Mouse (Mus musculus) liver, embryonic 11.5 days (tissue): ENCODE results near the gene Hsdl2. TPM values are rescaled to one million over a fixed set of nuclear protein-coding genes. Genes with fewer than 3 reads are reported as not detected.

Source experiments
- ATAC-seq: fragments of 200-750 bp; cut with Nextera tagmentation; replicated peaks from 2 replicates; pipeline ENCODE4 v1.8.0; 2017; ENCODE audit warnings: moderate number of reproducible peaks, mild to moderate bottlenecking, moderate TSS enrichment, moderate library complexity; ENCODE audit not compliant: low FRiP score
- DNase-seq: peaks from one replicate; pipeline ENCODE4 v3.0.0-alpha.2; 2017; ENCODE audit warnings: low spot score
- H3K27ac ChIP-seq: fragments of 300-500 bp; sonication (generic); 2 replicates; pipeline ENCODE4 v1.5.1; 2014; ENCODE audit warnings: mild to moderate bottlenecking, low read depth, low read length, control low read depth
- H3K27me3 ChIP-seq: fragments of 300-500 bp; sonication (generic); replicated peaks from 2 replicates; pipeline ENCODE4 v1.6.1; 2014; ENCODE audit warnings: low read length, mixed read lengths; ENCODE audit not compliant: control insufficient read depth, insufficient read depth
- H3K36me3 ChIP-seq: fragments of 300-500 bp; sonication (generic); 2 replicates; pipeline ENCODE4 v1.6.1; 2014; ENCODE audit warnings: mild to moderate bottlenecking, low read length, moderate library complexity, mixed read lengths; ENCODE audit not compliant: control insufficient read depth, insufficient read depth
- H3K4me1 ChIP-seq: fragments of 300-500 bp; sonication (generic); replicated peaks from 2 replicates; pipeline ENCODE4 v1.6.1; 2014; ENCODE audit warnings: low read length, mixed read lengths; ENCODE audit not compliant: control insufficient read depth, insufficient read depth
- H3K4me2 ChIP-seq: fragments of 300-500 bp; sonication (generic); 2 replicates; pipeline ENCODE4 v1.6.1; 2014; ENCODE audit warnings: mild to moderate bottlenecking, control low read depth, moderate library complexity
- H3K4me3 ChIP-seq: fragments of 300-500 bp; sonication (generic); 2 replicates; pipeline ENCODE4 v1.5.1; 2014; ENCODE audit warnings: low read depth, low read length, control low read depth
- H3K9ac ChIP-seq: fragments of 300-500 bp; sonication (generic); 2 replicates; pipeline ENCODE4 v1.6.1; 2014; ENCODE audit warnings: low read depth, low read length, control low read depth
- H3K9me3 ChIP-seq: fragments of 300-500 bp; sonication (generic); 2 replicates; pipeline ENCODE4 v1.6.1; 2016; ENCODE audit warnings: low read length, inconsistent platforms, mixed read lengths; ENCODE audit not compliant: control insufficient read depth
- WGBS: fragments of 180-500 bp; shearing (Covaris S2); extraction: QIAGEN DNeasy Blood & Tissue Kit; methylation state at CpG from one replicate; pipeline ENCODE4 v1.1.7; 2014; 5-methylcytosine and 5-hydroxymethylcytosine counted together
- polyA plus RNA-seq: library from polyadenylated mRNA; unstranded; fragments of >200 nt; fragmentation: Nextera tagmentation; extraction: Ambion mirVana; gene quantifications from 2 replicates; pipeline ENCODE4 v1.2.1, GENCODE M21; 2014

Gene Hsdl2
- polyA plus RNA-seq, 1 experiment from 2014 or later = 22.4 TPM

DNA sequence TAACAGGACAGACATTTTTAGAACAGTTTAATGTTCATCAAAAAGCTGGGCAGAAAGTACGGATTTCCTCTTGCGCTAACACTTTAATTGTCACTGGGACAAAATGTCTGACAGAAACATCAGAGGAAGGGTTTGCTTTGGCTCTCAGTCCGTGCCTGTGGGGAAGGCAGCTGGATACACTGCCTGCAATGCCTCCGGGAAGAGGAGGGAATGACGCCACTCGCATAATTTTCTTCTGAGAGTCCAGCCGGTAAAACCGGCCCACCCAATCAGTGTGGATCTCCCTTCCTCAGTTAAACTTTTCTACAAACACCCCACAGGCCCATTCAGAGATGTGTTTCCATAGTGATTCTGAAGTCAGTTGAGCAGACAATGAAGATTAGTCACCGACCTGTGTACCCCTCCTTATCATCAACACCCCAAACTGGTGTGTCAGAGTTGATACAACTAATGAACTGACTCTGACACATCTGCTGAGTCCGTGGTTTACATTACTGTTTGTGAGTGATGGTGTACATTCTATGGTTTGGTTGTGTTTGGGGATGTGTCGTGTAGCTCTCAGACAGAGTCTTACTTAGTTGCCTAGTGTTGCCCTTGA, 8.7 kb upstream of the Hsdl2 start:
- no peak overlapping the region for H3K4me3 ChIP-seq
- H3K9me3 ChIP-seq = no peaks in the 10 kb centered on the region
- ATAC-seq (peak; percentile 79), DNase-seq (no peak)
- H3K27ac ChIP-seq = peak overlapping the region; percentile 57; the same call in 1 of the 2 replicates
- no peaks in the 10 kb centered on the region for H3K36me3 ChIP-seq
- peak overlapping the region; percentile 21; the same call in 1 of the 2 replicates for H3K4me2 ChIP-seq
- no peaks in the 10 kb centered on the region for H3K27me3 ChIP-seq
- no peak overlapping the region for H3K9ac ChIP-seq
- 66% methylated on average over 11 of the region's 11 CpGs for WGBS
- peaks cover 10% of the 10 kb centered on the region for H3K4me1 ChIP-seq

DNA sequence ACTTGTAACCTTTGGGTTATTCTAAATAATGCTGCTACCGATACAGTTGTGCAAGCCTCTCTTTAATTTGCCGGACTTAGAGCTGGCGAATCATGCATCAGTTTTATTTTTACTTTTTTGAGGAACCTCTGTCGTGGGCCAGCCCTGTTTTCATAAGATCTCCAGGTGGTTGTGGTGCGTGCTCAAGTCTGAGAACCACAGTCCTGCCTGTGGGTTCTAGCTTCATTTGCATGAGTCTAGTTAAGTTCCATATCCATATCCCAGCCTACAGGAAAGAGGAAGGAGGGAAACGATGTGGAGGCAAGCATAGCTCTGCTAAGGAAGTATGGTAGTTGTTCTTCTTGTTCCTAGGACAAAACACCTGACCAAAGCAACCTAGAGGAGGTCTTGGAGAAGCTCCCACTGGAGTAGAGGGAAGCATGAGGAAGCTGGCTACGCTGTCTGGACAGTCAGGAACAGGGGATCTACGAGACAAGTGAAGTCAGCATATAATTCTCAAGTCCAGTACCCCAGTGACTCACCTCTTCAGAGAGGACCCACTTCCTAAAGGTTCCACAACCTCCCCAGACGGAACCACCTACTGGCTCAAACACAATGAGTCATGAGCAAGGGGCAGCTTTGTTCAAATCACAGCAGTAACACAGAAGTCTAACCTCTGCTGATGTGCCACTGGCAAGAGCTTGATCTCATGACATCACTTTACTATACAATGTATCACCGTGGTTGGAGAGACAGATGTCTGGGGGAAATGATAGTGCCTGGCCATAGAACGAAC, 6.0 kb upstream of the Hsdl2 start:
- no peak overlapping the region for H3K27ac ChIP-seq
- no peak overlapping the region for H3K9ac ChIP-seq
- H3K4me2 ChIP-seq = no peak overlapping the region
- 69% methylated on average over 11 of the region's 11 CpGs for WGBS
- H3K27me3 ChIP-seq = no peaks in the 10 kb centered on the region
- no peaks in the 10 kb centered on the region for H3K9me3 ChIP-seq
- H3K4me3 ChIP-seq = no peak overlapping the region
- H3K36me3 ChIP-seq = no peaks in the 10 kb centered on the region
- no peak for ATAC-seq
- DNase-seq = no peak
- peaks cover 10% of the 10 kb centered on the region for H3K4me1 ChIP-seq

DNA sequence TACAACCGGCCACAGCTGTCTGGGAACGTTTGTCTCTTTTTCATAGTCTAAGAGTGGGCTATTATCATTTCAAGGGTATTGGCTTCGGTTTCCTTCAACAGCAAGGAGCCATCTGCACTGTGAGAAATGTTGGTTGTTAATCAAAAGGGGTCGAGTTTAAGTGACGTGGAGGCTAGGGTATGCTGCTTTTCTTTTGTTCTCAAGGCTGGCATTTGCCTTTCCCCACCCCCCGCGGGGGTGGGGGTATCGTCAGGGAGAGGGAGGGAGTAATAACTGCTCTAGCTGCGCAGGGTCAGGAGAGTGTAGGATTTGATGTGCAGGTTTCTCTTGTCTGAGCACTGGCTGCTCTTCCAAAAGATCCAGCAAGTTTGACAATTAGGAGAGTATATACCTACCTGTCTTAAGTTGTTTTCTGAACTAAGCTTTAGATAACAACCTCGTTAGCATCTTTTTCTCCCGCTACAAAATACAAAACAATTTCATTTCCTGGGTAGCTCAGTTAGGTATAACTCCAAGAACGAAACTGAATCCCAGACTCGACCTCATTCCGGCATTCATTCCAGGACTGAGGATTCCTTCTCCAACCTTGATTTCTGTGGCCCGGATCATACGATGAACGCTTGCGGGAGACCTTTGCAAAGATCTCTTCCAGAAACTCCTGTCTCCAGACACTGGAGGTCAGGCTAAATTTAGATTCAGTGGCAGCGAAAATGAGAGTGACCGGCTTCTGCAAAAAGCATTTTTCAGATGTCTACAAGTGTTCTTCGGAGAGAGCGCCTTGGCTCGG, 675 bp upstream of the Hsdl2 start:
- WGBS = under 1% methylated on average over 23 of the region's 23 CpGs
- no peaks in the 10 kb centered on the region for H3K27me3 ChIP-seq
- DNase-seq = peak; percentile 43
- peak overlapping the region; percentile 35; the same call in 1 of the 2 replicates for H3K27ac ChIP-seq
- H3K4me2 ChIP-seq = peak overlapping the region; percentile 93
- H3K4me3 ChIP-seq = peak overlapping the region; percentile 65
- H3K36me3 ChIP-seq = no peaks in the 10 kb centered on the region
- no peaks in the 10 kb centered on the region for H3K9me3 ChIP-seq
- H3K9ac ChIP-seq = peak overlapping the region; percentile 62
- ATAC-seq = no peak; the same call in 1 of the 2 replicates
- H3K4me1 ChIP-seq = peaks cover 9% of the 10 kb centered on the region

DNA sequence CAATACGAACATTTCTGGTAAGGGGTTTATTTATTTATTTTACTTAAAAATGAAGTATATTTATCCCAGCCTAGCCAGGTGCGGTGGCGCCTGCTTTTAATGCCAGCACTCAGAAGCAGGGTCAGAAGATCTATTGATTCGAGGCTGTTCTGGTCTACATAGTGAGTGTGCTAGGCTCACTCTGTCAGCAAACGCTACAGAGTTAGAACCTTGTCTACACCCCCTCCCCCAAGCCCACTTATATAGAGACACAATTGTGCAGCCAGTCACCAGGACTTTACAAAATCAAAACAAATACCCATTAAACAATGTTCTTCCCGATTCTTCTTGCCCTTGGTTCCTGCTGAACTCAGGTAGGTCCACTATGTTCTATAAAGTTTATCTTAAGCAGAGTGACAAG, 823 bp downstream of the Hsdl2 start:
- H3K9ac ChIP-seq = peak overlapping the region; percentile 76
- peak overlapping the region; percentile 65 for H3K4me3 ChIP-seq
- H3K27me3 ChIP-seq = no peaks in the 10 kb centered on the region
- DNase-seq = no peak
- peaks cover 9% of the 10 kb centered on the region for H3K4me1 ChIP-seq
- no peak overlapping the region for H3K27ac ChIP-seq
- peak overlapping the region; percentile 93 for H3K4me2 ChIP-seq
- no peaks in the 10 kb centered on the region for H3K36me3 ChIP-seq
- no peaks in the 10 kb centered on the region for H3K9me3 ChIP-seq
- 31% methylated on average over 6 of the region's 6 CpGs for WGBS
- ATAC-seq = no peak

DNA sequence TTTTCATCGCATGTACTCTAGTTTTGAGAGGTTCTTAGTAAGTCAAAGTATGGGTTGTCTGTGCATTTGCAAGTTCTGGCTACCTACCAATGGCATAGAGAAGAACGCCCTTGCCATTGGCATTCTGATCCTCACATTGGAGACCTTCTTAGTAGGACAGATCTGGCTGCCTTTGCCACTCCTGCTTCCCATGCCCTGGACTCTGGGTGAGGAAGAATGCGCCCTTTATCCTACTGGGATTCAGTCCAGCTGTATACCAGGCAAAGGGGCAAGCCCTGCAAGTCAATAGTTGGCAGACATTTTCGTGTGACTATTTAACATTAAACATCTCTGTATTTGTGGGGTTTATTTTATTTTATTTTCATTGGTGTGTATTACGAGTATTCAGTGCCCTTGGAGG, 3.7 kb downstream of the Hsdl2 start:
- no peak overlapping the region for H3K4me2 ChIP-seq
- 81% methylated on average over 5 of the region's 5 CpGs for WGBS
- no peaks in the 10 kb centered on the region for H3K9me3 ChIP-seq
- no peak overlapping the region for H3K4me3 ChIP-seq
- no peak overlapping the region for H3K27ac ChIP-seq
- peaks cover 8% of the 10 kb centered on the region for H3K4me1 ChIP-seq
- no peak overlapping the region for H3K9ac ChIP-seq
- H3K36me3 ChIP-seq = no peaks in the 10 kb centered on the region
- no peak for ATAC-seq
- no peak for DNase-seq
- H3K27me3 ChIP-seq = no peaks in the 10 kb centered on the region

DNA sequence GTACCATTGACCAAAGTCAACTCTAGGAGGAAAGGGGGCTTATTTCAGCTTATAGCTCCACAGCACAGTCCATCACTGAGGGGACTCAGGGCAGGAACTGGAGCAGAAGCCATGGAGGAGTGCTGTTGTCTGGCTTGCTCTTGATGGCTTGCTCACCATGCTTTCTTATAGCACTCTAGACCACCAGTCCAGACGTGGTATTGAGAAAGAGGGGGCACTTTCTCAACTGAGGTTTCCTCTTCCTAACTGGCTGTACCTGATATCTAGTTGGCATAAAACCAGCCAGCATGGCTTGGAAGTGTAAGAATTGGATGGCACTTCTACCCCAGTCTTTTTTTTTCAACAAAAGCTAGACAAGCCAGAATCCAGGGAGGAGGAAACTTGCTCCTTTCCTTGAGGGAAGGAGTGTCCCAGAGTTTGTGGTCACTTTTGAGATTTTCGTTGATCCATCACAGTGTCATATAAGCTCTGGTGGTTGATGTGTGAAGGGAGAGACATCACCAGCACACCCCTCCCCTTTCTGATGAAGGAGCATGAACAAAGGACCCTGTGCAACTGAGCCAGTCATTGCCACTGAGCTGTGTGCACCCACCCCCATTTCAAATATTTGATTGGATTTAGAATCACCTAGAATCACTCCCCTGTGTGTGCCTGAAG, 6.0 kb downstream of the Hsdl2 start:
- WGBS = 53% methylated on average over 2 of the region's 2 CpGs
- H3K36me3 ChIP-seq = no peaks in the 10 kb centered on the region
- no peak overlapping the region for H3K9ac ChIP-seq
- no peaks in the 10 kb centered on the region for H3K9me3 ChIP-seq
- no peak for DNase-seq
- no peak overlapping the region for H3K4me3 ChIP-seq
- H3K27me3 ChIP-seq = no peaks in the 10 kb centered on the region
- ATAC-seq = no peak
- no peak overlapping the region for H3K4me2 ChIP-seq
- no peak overlapping the region for H3K27ac ChIP-seq
- H3K4me1 ChIP-seq = peaks cover 2% of the 10 kb centered on the region; the same call in 1 of the 2 replicates

DNA sequence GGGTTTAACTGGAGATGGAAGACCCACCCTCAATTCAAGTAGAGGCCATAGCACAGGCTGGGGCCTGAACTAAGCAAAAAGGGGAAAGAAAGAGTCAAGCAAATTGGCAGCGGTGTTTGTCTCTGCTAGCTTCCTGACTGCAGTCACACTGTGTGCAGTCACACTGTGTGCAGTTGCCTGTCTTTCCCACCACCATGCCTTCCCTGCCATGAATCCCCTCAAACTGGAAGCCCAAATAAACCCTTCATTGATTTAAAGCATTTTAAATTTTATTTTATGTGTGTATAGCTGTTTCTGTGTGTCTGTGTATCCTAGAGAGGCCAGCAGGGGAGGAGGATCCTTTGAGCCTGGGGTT, 6.5 kb downstream of the Hsdl2 start:
- Histone ChIP-seq H3K36me3 (no peaks in the 10 kb centered on the region), H3K27ac (no peak overlapping the region), H3K4me2 (no peak overlapping the region), H3K9ac (no peak overlapping the region), H3K4me1 (no peaks in the 10 kb centered on the region), H3K4me3 (no peak overlapping the region), H3K9me3 (no peaks in the 10 kb centered on the region), H3K27me3 (no peaks in the 10 kb centered on the region)
- no peak for DNase-seq
- no peak for ATAC-seq
- WGBS = 95% methylated on average over 1 of the region's 1 CpGs

DNA sequence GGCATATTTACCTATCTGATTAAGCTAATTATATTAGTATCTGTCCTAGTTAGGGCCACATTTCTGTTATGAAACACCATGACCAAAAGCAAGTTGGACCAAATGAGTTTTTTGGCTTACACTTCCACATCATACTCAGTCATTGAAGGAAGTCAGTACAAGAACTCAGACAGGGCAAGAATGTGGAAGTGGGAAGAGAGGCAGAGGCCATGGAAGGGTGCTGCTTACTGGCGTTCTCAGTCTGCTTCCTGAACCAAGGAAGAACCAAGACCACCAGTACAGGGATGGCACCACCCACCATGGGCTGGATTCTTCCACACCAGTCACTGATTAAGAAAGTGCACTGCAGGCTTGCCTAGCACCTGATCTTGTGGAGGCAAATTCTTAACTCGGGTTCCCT, 13.3 kb downstream of the Hsdl2 start:
- no peaks in the 10 kb centered on the region for H3K36me3 ChIP-seq
- no peak overlapping the region for H3K4me3 ChIP-seq
- no peaks in the 10 kb centered on the region for H3K9me3 ChIP-seq
- H3K9ac ChIP-seq = no peak overlapping the region
- H3K27me3 ChIP-seq = no peaks in the 10 kb centered on the region
- H3K4me1 ChIP-seq = no peaks in the 10 kb centered on the region
- 64% methylated on average over 2 of the region's 2 CpGs for WGBS
- ATAC-seq (no peak), DNase-seq (no peak)
- H3K4me2 ChIP-seq = no peak overlapping the region
- no peak overlapping the region for H3K27ac ChIP-seq
